Mouse (Mus musculus) small intestine, adult 2 months (tissue): ENCODE measurements around the gene Gm6268. TPM values are rescaled to one million over a fixed set of nuclear protein-coding genes. Genes with fewer than 3 reads are reported as not detected.
A peak's percentile ranks its signal among the peaks of the same experiment; 100 is the strongest.

Experiments
- H3K27ac ChIP-seq: fragments of 200-500 bp; 2 replicates; pipeline ENCODE4 v1.5.1; 2012; ENCODE audit warnings: low read depth, low read length, control low read depth, inconsistent platforms; ENCODE audit not compliant: insufficient read depth
- H3K27me3 ChIP-seq: fragments of 200-500 bp; 2 replicates; pipeline ENCODE4 v1.6.1; 2012; ENCODE audit warnings: mild to moderate bottlenecking, moderate library complexity, low read length, inconsistent platforms; ENCODE audit not compliant: control insufficient read depth, insufficient read depth
- H3K36me3 ChIP-seq: fragments of 200-500 bp; 2 replicates; pipeline ENCODE4 v1.6.1; 2012; ENCODE audit warnings: mild to moderate bottlenecking, low read length, control low read depth, inconsistent platforms; ENCODE audit not compliant: control insufficient read depth, insufficient read depth
- H3K4me1 ChIP-seq: fragments of 200-500 bp; 2 replicates; pipeline ENCODE4 v1.6.1; 2012; ENCODE audit warnings: low read length, inconsistent platforms, mixed read lengths; ENCODE audit not compliant: control insufficient read depth, insufficient read depth, insufficient read length
- H3K4me3 ChIP-seq: fragments of 200-500 bp; 2 replicates; pipeline ENCODE4 v1.5.1; 2012; ENCODE audit warnings: low read depth, mild to moderate bottlenecking, control low read depth, inconsistent platforms, low read length, moderate library complexity
- CTCF ChIP-seq: fragments of 200-500 bp; IDR thresholded peaks from 2 replicates; pipeline ENCODE4 v1.5.1; 2012; ENCODE audit warnings: low read depth, mild to moderate bottlenecking, control low read depth, inconsistent platforms, low read length, moderate library complexity, mixed read lengths; ENCODE audit not compliant: insufficient replicate concordance, insufficient read length; ENCODE audit errors: extremely low read depth
- POLR2A ChIP-seq: fragments of 200-500 bp; IDR thresholded peaks from 2 replicates; pipeline ENCODE4 v1.6.1; 2012; ENCODE audit warnings: low read depth, mild to moderate bottlenecking, control low read depth, inconsistent platforms, low read length, moderate library complexity
- WGBS: fragments of 180-500 bp; shearing (Covaris S2); methylation state at CpG from one replicate; pipeline ENCODE4 v1.1.7; 2018; 5-methylcytosine and 5-hydroxymethylcytosine counted together
- polyA plus RNA-seq: library from polyadenylated mRNA; depleted of rRNA; stranded (reverse); fragments of >200 nt; gene quantifications from 2 replicates; pipeline ENCODE4 v1.2.3, GENCODE M21; 2012; rRNA removed

Gene Gm6268
- polyA plus RNA-seq, 1 experiment, result not detected

- H3K4me3 ChIP-seq, result no peak overlapping the region
- no peaks in the 10 kb centered on the region for H3K36me3 ChIP-seq
- 53% methylated on average over 6 of the region's 6 CpGs for WGBS
- no peaks in the 10 kb centered on the region for H3K4me1 ChIP-seq
- TF ChIP-seq POLR2A, result no peak
- TF ChIP-seq CTCF, result peak; percentile 32; the same call in 1 of the 2 replicates
- H3K27me3 ChIP-seq, result no peaks in the 10 kb centered on the region
- no peak overlapping the region for H3K27ac ChIP-seq
Measured at GRCm38 (mm10) chrX:36402316-36402715, 1.2 kb downstream of the Gm6268 start.

GRCm38 (mm10) chrX:36419153-36419552, 18.1 kb downstream of the Gm6268 start:
- H3K27me3 ChIP-seq, result no peaks in the 10 kb centered on the region
- no peaks in the 10 kb centered on the region for H3K36me3 ChIP-seq
- WGBS, result 81% methylated on average over 3 of the region's 3 CpGs
- no peaks in the 10 kb centered on the region for H3K4me1 ChIP-seq
- TF ChIP-seq POLR2A (no peak), CTCF (no peak)
- no peak overlapping the region for H3K27ac ChIP-seq
- H3K4me3 ChIP-seq, result no peak overlapping the region

- H3K4me1 ChIP-seq, result no peaks in the 10 kb centered on the region
- no peak overlapping the region for H3K27ac ChIP-seq
- no peak overlapping the region for H3K4me3 ChIP-seq
- TF ChIP-seq POLR2A (no peak), CTCF (no peak)
- 43% methylated on average over 6 of the region's 6 CpGs for WGBS
- no peaks in the 10 kb centered on the region for H3K27me3 ChIP-seq
- no peaks in the 10 kb centered on the region for H3K36me3 ChIP-seq
Measured at GRCm38 (mm10) chrX:36434993-36435392, 33.9 kb downstream of the Gm6268 start.

- no peak overlapping the region for H3K4me3 ChIP-seq
- 92% methylated on average over 1 of the region's 1 CpGs for WGBS
Measured at GRCm38 (mm10) chrX:36437932-36438331, 36.9 kb downstream of the Gm6268 start.

More at GRCm38 (mm10) chrX:36437932-36438331, 36.9 kb downstream of the Gm6268 start:
- H3K27ac ChIP-seq, result no peak overlapping the region
- TF ChIP-seq POLR2A (no peak), CTCF (no peak)
- no peaks in the 10 kb centered on the region for H3K36me3 ChIP-seq
- no peaks in the 10 kb centered on the region for H3K27me3 ChIP-seq
- no peaks in the 10 kb centered on the region for H3K4me1 ChIP-seq

Other genes with a start within 250 kb of the Gm6268 start
- 0.06 and 0.24 TPM in 2 replicates for gene Zcchc12, start 205.4 kb upstream of the Gm6268 start, polyA plus RNA-seq
- 0.42 and 1.6 TPM in 2 replicates for gene Lonrf3, start 72.9 kb upstream of the Gm6268 start, polyA plus RNA-seq
- not detected in 2 replicates for gene Gm14569, start 90.5 kb downstream of the Gm6268 start, polyA plus RNA-seq
- 133 and 192 TPM in 2 replicates for gene Pgrmc1, start 196.9 kb downstream of the Gm6268 start, polyA plus RNA-seq
- gene Akap17b, start 244.1 kb downstream of the Gm6268 start, polyA plus RNA-seq, result 0.15 and 0.20 TPM in 2 replicates